Mouse (Mus musculus) liver, adult 2 months (tissue): ENCODE measurements around the gene Pla2g2c. TPM values are rescaled to one million over a fixed set of nuclear protein-coding genes. Genes with fewer than 3 reads are reported as not detected.
A peak's percentile ranks its signal among the peaks of the same experiment; 100 is the strongest.

ENCODE experiments used
- DNase-seq: peaks from one replicate; pipeline ENCODE4 v3.0.0-alpha.2; 2011; ENCODE audit warnings: low read depth, low spot score; ENCODE audit errors: extremely low read depth
- H3K27ac ChIP-seq: fragments of 200-500 bp; replicated peaks from 2 replicates; pipeline ENCODE4 v1.5.1; 2012; ENCODE audit warnings: low read depth, mild to moderate bottlenecking, control low read depth, inconsistent platforms, low read length; ENCODE audit not compliant: insufficient read depth
- H3K27me3 ChIP-seq: fragments of 200-500 bp; 2 replicates; pipeline ENCODE4 v1.6.1; 2012; ENCODE audit warnings: mild to moderate bottlenecking, moderate library complexity, low read length, inconsistent platforms; ENCODE audit not compliant: control insufficient read depth, insufficient read depth
- H3K36me3 ChIP-seq: fragments of 200-500 bp; 2 replicates; pipeline ENCODE4 v1.6.1; 2012; ENCODE audit warnings: low read length, inconsistent platforms; ENCODE audit not compliant: control insufficient read depth, insufficient read depth
- H3K4me1 ChIP-seq: fragments of 200-500 bp; 2 replicates; pipeline ENCODE4 v1.6.1; 2011; ENCODE audit warnings: low read length; ENCODE audit not compliant: control insufficient read depth, insufficient read depth
- H3K4me3 ChIP-seq: fragments of 200-500 bp; 2 replicates; pipeline ENCODE4 v1.5.1; 2011; ENCODE audit warnings: low read depth, mild to moderate bottlenecking, control low read depth, low read length, moderate library complexity; ENCODE audit not compliant: insufficient read depth
- H3K79me2 ChIP-seq: fragments of 200-500 bp; 2 replicates; pipeline ENCODE4 v1.6.1; 2012; ENCODE audit warnings: inconsistent platforms, mild to moderate bottlenecking, low read length, moderate library complexity; ENCODE audit not compliant: control insufficient read depth, insufficient read depth
- H3K9ac ChIP-seq: fragments of 200-500 bp; 2 replicates; pipeline ENCODE4 v1.6.1; 2012; ENCODE audit warnings: low read depth, mild to moderate bottlenecking, control low read depth, inconsistent platforms, low read length
- CTCF ChIP-seq: fragments of 200-500 bp; IDR thresholded peaks from 2 replicates; pipeline ENCODE4 v1.5.1; 2011; ENCODE audit warnings: low read depth, low read length, control low read depth
- POLR2A ChIP-seq: fragments of 200-500 bp; IDR thresholded peaks from 2 replicates; pipeline ENCODE4 v1.6.1; 2011; ENCODE audit warnings: low read length, control low read depth; ENCODE audit not compliant: insufficient read depth; ENCODE audit errors: extremely low read depth
- WGBS: fragments of 180-500 bp; shearing (Covaris S2); methylation state at CpG from one replicate; pipeline ENCODE4 v1.1.7; 2018; 5-methylcytosine and 5-hydroxymethylcytosine counted together
- polyA plus RNA-seq: library from polyadenylated mRNA; depleted of rRNA; stranded (reverse); fragments of >200 nt; gene quantifications from 2 replicates; pipeline ENCODE4 v1.2.3, GENCODE M21; 2012
- total RNA-seq: library from RNA; depleted of rRNA; stranded (reverse); fragments of >200 nt; gene quantifications from 2 replicates; pipeline ENCODE4 v1.2.3, GENCODE M21; 2014

The Pla2g2c gene
- total and polyA plus RNA-seq, 2 experiments, result not detected

- no peak for DNase-seq
- no peaks in the 10 kb centered on the region for H3K4me1 ChIP-seq
- WGBS, result 83% methylated on average over 5 of the region's 5 CpGs
- H3K27me3 ChIP-seq, result no peaks in the 10 kb centered on the region
- TF ChIP-seq CTCF, result no peak
- TF ChIP-seq POLR2A, result no peak
- no peak overlapping the region for H3K4me3 ChIP-seq
- no peak overlapping the region for H3K9ac ChIP-seq
- no peaks in the 10 kb centered on the region for H3K79me2 ChIP-seq
- no peak overlapping the region for H3K27ac ChIP-seq
- no peaks in the 10 kb centered on the region for H3K36me3 ChIP-seq
Measured at GRCm38 (mm10) chr4:138718586-138719263, 5.9 kb upstream of the Pla2g2c start.

GRCm38 (mm10) chr4:138719264-138719596 is 5.4 kb upstream of the Pla2g2c start:
- no peak overlapping the region for H3K4me3 ChIP-seq
- 79% methylated on average over 5 of the region's 5 CpGs for WGBS
- H3K9ac ChIP-seq, result no peak overlapping the region
- H3K27ac ChIP-seq, result no peak overlapping the region
- no peaks in the 10 kb centered on the region for H3K4me1 ChIP-seq
- TF ChIP-seq POLR2A (no peak), CTCF (no peak)
- H3K79me2 ChIP-seq, result no peaks in the 10 kb centered on the region
- H3K27me3 ChIP-seq, result no peaks in the 10 kb centered on the region
- DNase-seq, result no peak
- no peaks in the 10 kb centered on the region for H3K36me3 ChIP-seq

- peak; percentile 71 for DNase-seq
- Histone ChIP-seq H3K4me1 (peaks cover 4% of the 10 kb centered on the region; the same call in 1 of the 2 replicates), H3K9ac (no peak overlapping the region), H3K36me3 (no peaks in the 10 kb centered on the region), H3K79me2 (no peaks in the 10 kb centered on the region), H3K4me3 (no peak overlapping the region), H3K27me3 (no peaks in the 10 kb centered on the region), H3K27ac (no peak overlapping the region)
- no peak for TF ChIP-seq CTCF
- TF ChIP-seq POLR2A, result no peak
- 51% methylated on average over 15 of the region's 15 CpGs for WGBS
Measured at GRCm38 (mm10) chr4:138723493-138724281, 905 bp upstream of the Pla2g2c start.

- H3K27me3 ChIP-seq, result no peaks in the 10 kb centered on the region
- no peak overlapping the region for H3K4me3 ChIP-seq
- WGBS, result 15% methylated on average over 13 of the region's 13 CpGs
- no peak for TF ChIP-seq POLR2A
- TF ChIP-seq CTCF, result no peak
- H3K9ac ChIP-seq, result no peak overlapping the region
- peaks cover 4% of the 10 kb centered on the region; the same call in 1 of the 2 replicates for H3K4me1 ChIP-seq
- H3K36me3 ChIP-seq, result no peaks in the 10 kb centered on the region
- peak overlapping the region; percentile 32 for H3K27ac ChIP-seq
- no peaks in the 10 kb centered on the region for H3K79me2 ChIP-seq
- peak; percentile 11 for DNase-seq
Measured at GRCm38 (mm10) chr4:138725127-138725461, 502 bp downstream of the Pla2g2c start.

- no peak for DNase-seq
Measured at GRCm38 (mm10) chr4:138725751-138726150, 1.2 kb downstream of the Pla2g2c start.

More at GRCm38 (mm10) chr4:138725751-138726150, 1.2 kb downstream of the Pla2g2c start:
- no peak for TF ChIP-seq CTCF
- TF ChIP-seq POLR2A, result no peak
- Histone ChIP-seq H3K79me2 (no peaks in the 10 kb centered on the region), H3K9ac (no peak overlapping the region), H3K27me3 (no peaks in the 10 kb centered on the region), H3K4me3 (no peak overlapping the region), H3K4me1 (peaks cover 4% of the 10 kb centered on the region; the same call in 1 of the 2 replicates), H3K36me3 (no peaks in the 10 kb centered on the region), H3K27ac (peak overlapping the region; percentile 26)
- WGBS, result 78% methylated on average over 5 of the region's 5 CpGs
